Mouse (Mus musculus): ENCODE data around the gene Psmb7.

DNA sequence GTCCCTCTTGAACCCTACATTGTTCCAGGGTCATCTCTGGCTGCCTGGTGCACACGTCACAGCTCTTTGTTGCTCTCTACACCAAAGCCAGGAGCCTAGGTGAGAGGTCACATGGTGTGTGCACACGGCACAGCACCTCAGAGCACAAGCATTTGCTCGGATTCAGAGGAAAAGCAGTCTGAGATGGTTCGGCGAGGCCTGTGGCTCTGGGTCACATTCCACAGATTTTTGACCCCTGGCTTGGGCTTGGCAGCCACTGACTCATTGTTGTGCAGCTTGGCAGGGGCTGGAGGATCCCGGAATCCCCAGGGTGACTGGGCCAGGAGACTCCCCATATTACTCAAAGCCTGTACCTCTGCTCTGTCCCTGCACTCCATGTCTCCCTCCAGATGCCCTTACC, 97.7 kb downstream of the Psmb7 start:
- TF ChIP-seq CTCF (IDR thresholded peaks at IDR 0.05; ENCODE audit: extremely low read depth, insufficient read length, insufficient replicate concordance, low read depth, low read length) = no peak
- no peak for TF ChIP-seq POLR2A (IDR thresholded peaks at IDR 0.05; ENCODE audit: low read depth, low read length)

Data from small intestine, adult 2 months (tissue).